Mouse (Mus musculus) MEL (cell line): ENCODE results near the gene Zfp68. TPM values are rescaled to one million over a fixed set of nuclear protein-coding genes. Genes with fewer than 3 reads are reported as not detected.
"Not testable (repeated sequence)": the region's sequence is repeated elsewhere in the genome, so short reads cannot be mapped to it uniquely, and the experiment has no call there.

ENCODE experiments used
- DNase-seq: peaks from one replicate; pipeline ENCODE4 v3.0.0; 2011; ENCODE audit warnings: low read depth, low spot score
- H3K27ac ChIP-seq: 2 replicates; pipeline ENCODE4 v1.5.1; 2012; ENCODE audit warnings: low read depth, mild to moderate bottlenecking, control low read depth, low read length, moderate library complexity; ENCODE audit not compliant: control insufficient read depth
- H3K27me3 ChIP-seq, 2 experiments: fragments of 150-350 bp in 1 of 2; sonication (generic) in 1 of 2; 2 replicates each; pipeline ENCODE4 v1.6.1; 2012; ENCODE audit warnings: low read length in 2 of 2, mild to moderate bottlenecking in 2 of 2, improper control_type of control experiment in 1 of 2, moderate library complexity in 1 of 2; ENCODE audit not compliant: insufficient read depth in 2 of 2, control insufficient read depth in 1 of 2
- H3K36me3 ChIP-seq, 2 experiments: 2 replicates each; pipeline ENCODE4 v1.6.1; 2012 to 2014; ENCODE audit warnings: low read length in 2 of 2, improper control_type of control experiment in 1 of 2, inconsistent platforms in 1 of 2, mild to moderate bottlenecking in 1 of 2; ENCODE audit not compliant: insufficient read depth in 2 of 2, control insufficient read depth in 1 of 2
- H3K4me1 ChIP-seq, 2 experiments: fragments of 150-350 bp in 1 of 2; sonication (generic) in 1 of 2; 2 replicates each; pipeline ENCODE4 v1.6.1; 2012; ENCODE audit warnings: low read length in 2 of 2, improper control_type of control experiment in 1 of 2, mild to moderate bottlenecking in 1 of 2; ENCODE audit not compliant: insufficient read depth in 2 of 2, control insufficient read depth in 1 of 2
- H3K4me3 ChIP-seq, 2 experiments: fragments of 150-350 bp in 1 of 2; sonication (generic) in 1 of 2; 2 replicates each; pipeline ENCODE4 v1.5.1; 2012; ENCODE audit warnings: low read depth in 2 of 2, low read length in 2 of 2, mild to moderate bottlenecking in 2 of 2, moderate library complexity in 2 of 2, control low read depth in 1 of 2, improper control_type of control experiment in 1 of 2; ENCODE audit not compliant: control insufficient read depth in 1 of 2, insufficient read depth in 1 of 2
- H3K79me2 ChIP-seq: 2 replicates; pipeline ENCODE4 v1.6.1; 2012; ENCODE audit warnings: mild to moderate bottlenecking, low read length, moderate library complexity; ENCODE audit not compliant: control insufficient read depth, poor library complexity, insufficient read depth
- H3K9ac ChIP-seq: 2 replicates; pipeline ENCODE4 v1.6.1; 2012; ENCODE audit warnings: low read depth, mild to moderate bottlenecking, control low read depth, low read length, moderate library complexity; ENCODE audit not compliant: control insufficient read depth, poor library complexity, severe bottlenecking
- H3K9me3 ChIP-seq: fragments of 150-350 bp; sonication (generic); replicated peaks from 2 replicates; pipeline ENCODE4 v1.6.1; 2012; ENCODE audit warnings: mild to moderate bottlenecking, low read length, improper control_type of control experiment, moderate library complexity; ENCODE audit not compliant: insufficient read depth
- BHLHE40 ChIP-seq: IDR thresholded peaks from 2 replicates; pipeline ENCODE4 v1.6.1; 2012; ENCODE audit warnings: low read depth, mild to moderate bottlenecking, inconsistent platforms, low read length, improper control_type of control experiment, borderline replicate concordance
- CHD1 ChIP-seq: IDR thresholded peaks from 2 replicates; pipeline ENCODE4 v1.6.1; 2012; ENCODE audit warnings: low read depth, mild to moderate bottlenecking, inconsistent platforms, low read length, improper control_type of control experiment
- CTCF ChIP-seq, 3 experiments: IDR thresholded peaks in 2 of 3; conservative IDR thresholded peaks in 1 of 3; 2 replicates each; pipeline ENCODE4 v1.5.1; 2011 to 2012; ENCODE audit warnings: low read length in 3 of 3, low read depth in 2 of 3, mild to moderate bottlenecking in 2 of 3, improper control_type of control experiment in 1 of 3, inconsistent platforms in 1 of 3, mixed read lengths in 1 of 3, moderate library complexity in 1 of 3; ENCODE audit not compliant: control insufficient read depth in 1 of 3, insufficient read depth in 1 of 3, poor library complexity in 1 of 3, severe bottlenecking in 1 of 3
- EP300 ChIP-seq, 2 experiments: IDR thresholded peaks; 2 replicates each; pipeline ENCODE4 v1.6.1; 2011; ENCODE audit warnings: improper control_type of control experiment in 2 of 2, low read length in 2 of 2, low read depth in 1 of 2, mild to moderate bottlenecking in 1 of 2
- GABPA ChIP-seq: IDR thresholded peaks from 2 replicates; pipeline ENCODE4 v1.6.1; 2012; ENCODE audit warnings: low read depth, mild to moderate bottlenecking, inconsistent platforms, low read length, improper control_type of control experiment, moderate library complexity
- HCFC1 ChIP-seq: IDR thresholded peaks from 2 replicates; pipeline ENCODE4 v1.6.1; 2012; ENCODE audit warnings: low read depth, mild to moderate bottlenecking, inconsistent platforms, low read length, improper control_type of control experiment, moderate library complexity
- KAT2A ChIP-seq: conservative IDR thresholded peaks from 2 replicates; pipeline ENCODE4 v1.6.1; 2012; ENCODE audit warnings: low read depth, low read length, improper control_type of control experiment, inconsistent platforms
- MAFK ChIP-seq: IDR thresholded peaks from 2 replicates; pipeline ENCODE4 v1.6.1; 2011; ENCODE audit warnings: low read depth, mild to moderate bottlenecking, low read length, improper control_type of control experiment, borderline replicate concordance
- MAX ChIP-seq: IDR thresholded peaks from 2 replicates; pipeline ENCODE4 v1.6.1; 2011; ENCODE audit warnings: low read length, improper control_type of control experiment
- MYC ChIP-seq: IDR thresholded peaks from 2 replicates; pipeline ENCODE4 v1.6.1; 2011; ENCODE audit warnings: low read depth, mild to moderate bottlenecking, low read length, improper control_type of control experiment, moderate library complexity
- NELFE ChIP-seq: IDR thresholded peaks from 2 replicates; pipeline ENCODE4 v1.6.1; 2011; ENCODE audit warnings: low read depth, low read length, improper control_type of control experiment
- POLR2AphosphoS2 ChIP-seq: IDR thresholded peaks from 2 replicates; pipeline ENCODE4 v1.6.1; 2011; ENCODE audit warnings: low read length, improper control_type of control experiment
- RAD21 ChIP-seq: IDR thresholded peaks from 2 replicates; pipeline ENCODE4 v1.6.1; 2011; ENCODE audit warnings: mild to moderate bottlenecking, low read depth, low read length, improper control_type of control experiment
- SIN3A ChIP-seq: IDR thresholded peaks from 2 replicates; pipeline ENCODE4 v1.6.1; 2012; ENCODE audit warnings: low read length, improper control_type of control experiment, inconsistent platforms
- SMC3 ChIP-seq: IDR thresholded peaks from 2 replicates; pipeline ENCODE4 v1.6.1; 2011; ENCODE audit warnings: low read depth, low read length, improper control_type of control experiment
- TBP ChIP-seq: IDR thresholded peaks from 2 replicates; pipeline ENCODE4 v1.8.0; 2011; ENCODE audit warnings: low read depth, low read length, improper control_type of control experiment
- TCF12 ChIP-seq: IDR thresholded peaks from 2 replicates; pipeline ENCODE4 v1.6.1; 2014; ENCODE audit warnings: low read depth, mild to moderate bottlenecking, inconsistent platforms, low read length, improper control_type of control experiment, moderate library complexity
- USF2 ChIP-seq, 2 experiments: IDR thresholded peaks; 2 replicates each; pipeline ENCODE4 v1.6.1; 2011 to 2012; ENCODE audit warnings: improper control_type of control experiment in 2 of 2, low read length in 2 of 2, borderline replicate concordance in 1 of 2, inconsistent platforms in 1 of 2, low read depth in 1 of 2, mild to moderate bottlenecking in 1 of 2; ENCODE audit not compliant: insufficient read depth in 1 of 2
- ZC3H11A ChIP-seq: IDR thresholded peaks from 2 replicates; pipeline ENCODE4 v1.6.1; 2012; ENCODE audit warnings: low read depth, mild to moderate bottlenecking, inconsistent platforms, low read length, improper control_type of control experiment
- ZKSCAN1 ChIP-seq: IDR thresholded peaks from 2 replicates; pipeline ENCODE4 v1.6.1; 2012; ENCODE audit warnings: low read depth, mild to moderate bottlenecking, inconsistent platforms, low read length, improper control_type of control experiment, moderate library complexity
- polyA plus RNA-seq, 2 experiments: library from polyadenylated mRNA; stranded (reverse) in 1 of 2; unstranded in 1 of 2; fragments of >175 nt in 1 of 2; fragments of >200 nt in 1 of 2; gene quantifications; 2 replicates each; pipeline versions ENCODE4 v1.2.1 to v1.2.4; 2012; ENCODE audit warnings: low replicate concordance in 2 of 2, low read depth in 1 of 2; ENCODE audit not compliant: insufficient read length in 2 of 2, insufficient read depth in 1 of 2, missing spikeins in 1 of 2
- total RNA-seq: library from RNA; depleted of rRNA; stranded (reverse); fragments of 300-350 nt; gene quantifications from 2 replicates; pipeline ENCODE4 v1.2.3, GENCODE M21; 2012

Zfp68 gene
- total and polyA plus RNA-seq, 3 experiments: 15.8 to 18.1 TPM; not detected in 1

DNA sequence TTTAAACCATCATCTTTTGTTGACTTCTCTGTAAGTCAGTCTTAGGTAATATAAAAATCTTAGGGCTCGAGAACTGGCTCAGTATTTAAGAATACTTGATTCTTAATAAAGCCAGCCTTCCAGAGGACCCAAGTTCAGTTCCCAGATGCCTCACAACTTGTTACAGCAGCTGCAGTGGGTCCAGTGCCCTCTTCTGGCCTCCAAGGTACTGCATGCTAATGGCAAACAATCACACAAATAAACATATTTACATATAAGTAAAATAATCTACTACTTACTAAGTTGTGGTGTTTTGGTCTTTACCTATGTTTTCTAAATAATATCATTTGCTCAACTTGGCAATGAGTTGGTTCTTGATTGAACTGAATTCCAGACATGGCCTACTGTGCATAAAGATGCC is 1.2 kb downstream of the Zfp68 start:
- Histone ChIP-seq H3K4me1 (peaks cover 0 to 8% of the 10 kb centered on the region in 2 experiments; a peak in 2 of 4 replicates), H3K79me2 (peaks cover 8% of the 10 kb centered on the region), H3K27ac (no peak overlapping the region), H3K9me3 (no peaks in the 10 kb centered on the region; the same call in 1 of the 2 replicates), H3K9ac (no peak overlapping the region), H3K4me3 (peak overlapping the region in 1 of 2 experiments; percentile 87; a peak in 2 of 4 replicates), H3K36me3 (peaks cover 7 to 18% of the 10 kb centered on the region in 2 experiments), H3K27me3 (no peaks in the 10 kb centered on the region)
- peak; percentile 47 for DNase-seq
- TF ChIP-seq BHLHE40 (no peak), POLR2AphosphoS2 (no peak), CHD1 (no peak), MYC (no peak), CTCF (IDR thresholded peaks at IDR 0.05 in 2 of 3, conservative IDR thresholded peaks at IDR 0.05 in 1 of 3; ENCODE audit: control insufficient read depth in 1 of 3, insufficient read depth in 1 of 3, low read depth in 2 of 3, low read length in 3 of 3, poor library complexity in 1 of 3, severe bottlenecking in 1 of 3) (peak; percentile 24 to 49 (median 39); a peak in 5 of 6 replicates), RAD21 (no peak)

DNA sequence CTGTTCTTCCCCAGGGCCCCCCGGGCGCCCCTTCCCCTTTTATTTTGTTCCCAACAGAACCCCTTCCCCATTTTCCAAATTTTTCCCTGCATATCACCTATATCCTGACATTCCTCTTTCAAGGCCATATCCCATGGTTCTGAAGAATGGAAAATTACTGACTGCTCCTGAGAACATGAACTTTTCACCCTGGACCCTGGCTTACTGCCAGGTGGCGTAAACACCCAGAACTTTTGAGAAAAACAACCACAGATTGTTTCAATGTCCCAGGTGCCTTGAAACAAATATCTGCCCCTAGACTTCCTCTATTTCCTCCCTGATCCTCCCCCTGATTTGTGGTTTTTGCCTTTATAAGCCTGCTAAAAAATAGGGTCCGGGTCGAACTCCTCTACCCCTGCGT is 32.2 kb downstream of the Zfp68 start:
- H3K9ac ChIP-seq: no peak overlapping the region
- H3K9me3 ChIP-seq: no peaks in the 10 kb centered on the region
- no peaks in the 10 kb centered on the region for H3K27me3 ChIP-seq
- H3K36me3 ChIP-seq: no peaks in the 10 kb centered on the region
- no peak for DNase-seq
- H3K4me3 ChIP-seq: no peak overlapping the region
- H3K27ac ChIP-seq: no peak overlapping the region
- no peaks in the 10 kb centered on the region for H3K4me1 ChIP-seq
- H3K79me2 ChIP-seq: no peaks in the 10 kb centered on the region
- TF ChIP-seq KAT2A (no peak), TBP (no peak), TCF12 (no peak), RAD21 (no peak), ZC3H11A (no peak), GABPA (no peak), EP300 (IDR thresholded peaks at IDR 0.05; ENCODE audit: low read depth in 1 of 2, low read length in 2 of 2) (no peak), USF2 (IDR thresholded peaks at IDR 0.05; ENCODE audit: borderline replicate concordance in 1 of 2, insufficient read depth in 1 of 2, low read depth in 1 of 2, low read length in 2 of 2) (no peak), MAX (no peak), MAFK (no peak)

DNA sequence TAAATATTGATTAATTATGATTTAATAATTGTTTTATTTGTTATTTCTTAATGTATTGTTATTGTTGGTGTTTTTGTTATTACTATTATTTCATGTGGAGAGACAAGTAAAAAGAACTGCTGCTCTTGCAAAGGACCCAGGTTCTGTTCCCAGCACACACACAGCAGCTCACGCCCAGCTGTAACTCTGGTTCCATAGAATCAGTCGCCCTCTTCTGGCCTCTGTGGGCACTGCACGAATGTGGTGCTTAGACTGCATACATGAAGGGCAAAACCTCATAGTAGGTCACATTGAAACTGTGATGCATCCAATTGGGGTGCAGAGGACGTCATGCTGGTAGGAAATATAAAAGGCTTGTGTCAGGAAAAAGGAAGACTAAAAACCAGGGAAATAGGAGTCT is 47.9 kb downstream of the Zfp68 start:
- TF ChIP-seq RAD21: peak; percentile 22
- TF ChIP-seq SIN3A: no peak
- no peak for TF ChIP-seq HCFC1
- peak; percentile 30 to 45 (median 33) for TF ChIP-seq CTCF (IDR thresholded peaks at IDR 0.05 in 2 of 3, conservative IDR thresholded peaks at IDR 0.05 in 1 of 3; ENCODE audit: control insufficient read depth in 1 of 3, insufficient read depth in 1 of 3, low read depth in 2 of 3, low read length in 3 of 3, poor library complexity in 1 of 3, severe bottlenecking in 1 of 3)
- TF ChIP-seq SMC3: peak; percentile 50
- TF ChIP-seq ZKSCAN1: no peak
- no peak for TF ChIP-seq NELFE
- H3K4me3 ChIP-seq: no peak overlapping the region
- peak; percentile 55 for DNase-seq

DNA sequence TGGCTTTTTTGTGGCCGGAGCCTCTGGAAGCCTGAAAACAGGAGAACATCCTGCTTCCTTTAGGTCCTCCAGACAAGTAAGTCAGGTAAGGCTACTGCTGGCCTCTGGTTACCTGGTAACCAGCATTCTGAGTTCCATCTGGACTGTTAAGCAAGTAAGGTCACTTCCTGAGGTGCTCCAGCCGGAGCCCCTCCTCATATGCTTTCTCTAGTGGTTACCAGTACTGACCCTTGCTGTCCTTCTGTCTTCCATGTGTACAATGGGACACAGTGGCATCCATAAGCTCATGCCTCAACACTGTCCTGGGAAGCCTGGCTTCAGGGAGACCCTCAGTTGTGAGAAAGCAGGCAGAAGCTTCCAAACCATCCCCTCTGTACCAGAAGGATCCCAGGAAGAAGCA is 54.9 kb downstream of the Zfp68 start, which contains the start of gene 1700123K08Rik:
TSS of gene 1700123K08Rik (minus strand) at position 101 of the 400 bp plus-strand sequence.
- H3K36me3 ChIP-seq, DNase-seq, H3K4me3 ChIP-seq, H3K79me2 ChIP-seq, H3K9me3 ChIP-seq, H3K27me3 ChIP-seq, H3K27ac ChIP-seq, H3K4me1 ChIP-seq, H3K9ac ChIP-seq: not testable (repeated sequence)

More for the DNA sequence above, 47.9 kb downstream of the Zfp68 start:
- Histone ChIP-seq H3K9ac (no peak overlapping the region), H3K79me2 (no peaks in the 10 kb centered on the region), H3K27me3 (no peaks in the 10 kb centered on the region), H3K9me3 (no peaks in the 10 kb centered on the region), H3K27ac (no peak overlapping the region), H3K4me1 (no peaks in the 10 kb centered on the region), H3K36me3 (no peaks in the 10 kb centered on the region)
